Mouse (Mus musculus): ENCODE measurements around the gene Myom1.

GRCm38 (mm10) chr17:70967191-70967590 lies 35.2 kb upstream of the Myom1 start:
- no peak for TF ChIP-seq CTCF (IDR thresholded peaks at IDR 0.05; ENCODE audit: insufficient read depth, low read length)
- TF ChIP-seq POLR2A (IDR thresholded peaks at IDR 0.05; ENCODE audit: borderline replicate concordance, extremely low read depth, low read depth, low read length), result no peak
